Mouse (Mus musculus) ES-E14 (cell line): ENCODE measurements around the gene Lgals9.

Experiments
- CHD2 ChIP-seq: IDR thresholded peaks from 2 replicates; pipeline ENCODE4 v1.6.1; 2014; ENCODE audit warnings: mild to moderate bottlenecking, low read depth, low read length, inconsistent platforms
- HCFC1 ChIP-seq: IDR thresholded peaks from 2 replicates; pipeline ENCODE4 v1.6.1; 2012; ENCODE audit warnings: low read length, inconsistent platforms, borderline replicate concordance; ENCODE audit not compliant: insufficient read depth
- MAFK ChIP-seq: IDR thresholded peaks from 2 replicates; pipeline ENCODE4 v1.6.1; 2014; ENCODE audit warnings: mild to moderate bottlenecking, low read depth, low read length, inconsistent platforms; ENCODE audit not compliant: insufficient read depth
- ZC3H11A ChIP-seq: IDR thresholded peaks from 2 replicates; pipeline ENCODE4 v1.6.1; 2012; ENCODE audit warnings: low read depth, mild to moderate bottlenecking, inconsistent platforms, low read length, borderline replicate concordance
- ZNF384 ChIP-seq: IDR thresholded peaks from 2 replicates; pipeline ENCODE4 v1.6.1; 2012; ENCODE audit warnings: low read depth, low read length, inconsistent platforms

DNA sequence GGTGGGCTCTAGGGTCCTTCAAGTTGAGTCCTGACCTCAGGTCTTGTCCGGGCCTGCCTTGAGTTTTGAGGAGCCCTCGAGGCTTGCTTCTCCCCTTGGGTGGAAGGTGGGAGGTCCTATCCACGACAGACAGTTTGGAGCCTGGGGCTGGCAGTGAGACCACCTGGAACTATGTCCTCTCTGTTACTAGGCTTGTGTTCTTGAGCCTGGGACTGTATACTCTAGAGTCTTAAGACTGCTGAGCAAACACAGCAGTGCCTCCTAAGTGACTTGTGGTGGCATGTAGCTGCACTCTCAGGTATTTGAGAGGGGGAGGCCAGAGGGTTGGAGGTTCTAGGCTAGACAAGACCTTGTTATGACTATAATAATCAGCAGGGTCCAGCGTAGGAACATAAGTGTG is 50.0 kb downstream of the Lgals9 start:
- TF ChIP-seq CHD2, result no peak
- no peak for TF ChIP-seq HCFC1
- TF ChIP-seq MAFK, result no peak
- no peak for TF ChIP-seq ZC3H11A
- no peak for TF ChIP-seq ZNF384
